Mouse (Mus musculus) E14TG2a.4 (cell line): ENCODE results near the gene Itih3.

Experiments
- CTCF ChIP-seq: conservative IDR thresholded peaks from 2 replicates; pipeline ENCODE4 v1.5.1; 2014; ENCODE audit warnings: low read length
- POU5F1 ChIP-seq: IDR thresholded peaks from 2 replicates; pipeline ENCODE4 v1.6.1; 2014; ENCODE audit warnings: low read length, borderline replicate concordance

- TF ChIP-seq CTCF (no peak), POU5F1 (no peak)
Measured at GRCm38 (mm10) chr14:30906001-30906400, 17.6 kb downstream of the Itih3 start.
